Mouse (Mus musculus) liver, embryonic 12.5 days (tissue): Measurements from ENCODE around the gene Ptpro. TPM values are rescaled to one million over a fixed set of nuclear protein-coding genes. Genes with fewer than 3 reads are reported as not detected.

Source experiments
- ATAC-seq: fragments of 200-750 bp; cut with Nextera tagmentation; 2 replicates; pipeline ENCODE4 v1.8.0; 2017; ENCODE audit warnings: moderate number of reproducible peaks, mild to moderate bottlenecking, moderate library complexity
- H3K27ac ChIP-seq: fragments of 300-500 bp; sonication (generic); 2 replicates; pipeline ENCODE4 v1.5.1; 2016; ENCODE audit warnings: mild to moderate bottlenecking
- H3K27me3 ChIP-seq: fragments of 300-500 bp; sonication (generic); replicated peaks from 2 replicates; pipeline ENCODE4 v1.6.1; 2016; ENCODE audit warnings: mild to moderate bottlenecking, moderate library complexity
- H3K36me3 ChIP-seq: fragments of 300-500 bp; sonication (generic); 2 replicates; pipeline ENCODE4 v1.6.1; 2016; ENCODE audit warnings: mild to moderate bottlenecking, moderate library complexity
- H3K4me1 ChIP-seq: fragments of 300-500 bp; sonication (generic); 2 replicates; pipeline ENCODE4 v1.6.1; 2016
- H3K4me2 ChIP-seq: fragments of 300-500 bp; sonication (generic); 2 replicates; pipeline ENCODE4 v1.6.1; 2016; ENCODE audit warnings: mild to moderate bottlenecking, moderate library complexity
- H3K4me3 ChIP-seq: fragments of 300-500 bp; sonication (generic); 2 replicates; pipeline ENCODE4 v1.5.1; 2016; ENCODE audit warnings: mild to moderate bottlenecking, moderate library complexity
- H3K9ac ChIP-seq: fragments of 300-500 bp; sonication (generic); 2 replicates; pipeline ENCODE4 v1.6.1; 2016; ENCODE audit warnings: mild to moderate bottlenecking, moderate library complexity
- H3K9me3 ChIP-seq: fragments of 300-500 bp; sonication (generic); replicated peaks from 2 replicates; pipeline ENCODE4 v1.6.1; 2016; ENCODE audit warnings: mild to moderate bottlenecking, moderate library complexity
- WGBS: fragments of 180-500 bp; shearing (Covaris S2); methylation state at CpG from one replicate; pipeline ENCODE4 v1.1.7; 2016; ENCODE audit not compliant: insufficient replicate concordance; 5-methylcytosine and 5-hydroxymethylcytosine counted together
- polyA plus RNA-seq: library from polyadenylated mRNA; unstranded; fragments of >200 nt; fragmentation: Nextera tagmentation; extraction: Ambion mirVana; gene quantifications from 2 replicates; pipeline ENCODE4 v1.2.1, GENCODE M21; 2016

The Ptpro gene
- polyA plus RNA-seq, 1 experiment from 2014 or later = 0.51 TPM

- WGBS = 72% methylated on average over 7 of the region's 7 CpGs
- Histone ChIP-seq H3K9me3 (no peaks in the 10 kb centered on the region), H3K27ac (no peak overlapping the region), H3K36me3 (no peaks in the 10 kb centered on the region), H3K27me3 (no peaks in the 10 kb centered on the region), H3K9ac (no peak overlapping the region), H3K4me1 (no peaks in the 10 kb centered on the region), H3K4me2 (no peak overlapping the region), H3K4me3 (no peak overlapping the region)
- no peak for ATAC-seq
Observed at GRCm38 (mm10) chr6:137360166-137360565, 108.0 kb downstream of the Ptpro start.

- Histone ChIP-seq H3K4me2 (no peak overlapping the region), H3K4me1 (no peaks in the 10 kb centered on the region), H3K9ac (no peak overlapping the region), H3K4me3 (no peak overlapping the region), H3K9me3 (no peaks in the 10 kb centered on the region), H3K27me3 (no peaks in the 10 kb centered on the region), H3K36me3 (no peaks in the 10 kb centered on the region), H3K27ac (no peak overlapping the region)
- WGBS = 67% methylated on average over 8 of the region's 8 CpGs
- peak; percentile 57 for ATAC-seq
Observed at GRCm38 (mm10) chr6:137362216-137362615, 110.1 kb downstream of the Ptpro start.

GRCm38 (mm10) chr6:137364681-137365080 is 112.6 kb downstream of the Ptpro start:
- ATAC-seq = no peak
- no peaks in the 10 kb centered on the region for H3K27me3 ChIP-seq
- 77% methylated on average over 5 of the region's 5 CpGs for WGBS
- H3K4me2 ChIP-seq = no peak overlapping the region
- no peak overlapping the region for H3K9ac ChIP-seq
- H3K9me3 ChIP-seq = no peaks in the 10 kb centered on the region
- no peak overlapping the region for H3K27ac ChIP-seq
- H3K36me3 ChIP-seq = no peaks in the 10 kb centered on the region
- no peaks in the 10 kb centered on the region for H3K4me1 ChIP-seq
- no peak overlapping the region for H3K4me3 ChIP-seq

GRCm38 (mm10) chr6:137365637-137366036 is 113.5 kb downstream of the Ptpro start:
- no peak overlapping the region for H3K4me2 ChIP-seq
- H3K27ac ChIP-seq = no peak overlapping the region
- H3K4me1 ChIP-seq = no peaks in the 10 kb centered on the region
- H3K4me3 ChIP-seq = no peak overlapping the region
- H3K9me3 ChIP-seq = no peaks in the 10 kb centered on the region
- H3K36me3 ChIP-seq = no peaks in the 10 kb centered on the region
- 58% methylated on average over 2 of the region's 2 CpGs for WGBS
- H3K27me3 ChIP-seq = no peaks in the 10 kb centered on the region
- H3K9ac ChIP-seq = no peak overlapping the region
- ATAC-seq = no peak

GRCm38 (mm10) chr6:137370745-137371144 is 118.6 kb downstream of the Ptpro start:
- WGBS = 65% methylated on average over 8 of the region's 8 CpGs

GRCm38 (mm10) chr6:137371455-137371854 is 119.3 kb downstream of the Ptpro start:
- Histone ChIP-seq H3K27me3 (no peaks in the 10 kb centered on the region), H3K27ac (no peak overlapping the region), H3K9ac (no peak overlapping the region), H3K36me3 (no peaks in the 10 kb centered on the region), H3K4me3 (no peak overlapping the region), H3K4me2 (no peak overlapping the region), H3K4me1 (no peaks in the 10 kb centered on the region), H3K9me3 (no peaks in the 10 kb centered on the region)
- 56% methylated on average over 6 of the region's 6 CpGs for WGBS
- ATAC-seq = no peak

More at GRCm38 (mm10) chr6:137370745-137371144, 118.6 kb downstream of the Ptpro start:
- Histone ChIP-seq H3K9ac (no peak overlapping the region), H3K27me3 (no peaks in the 10 kb centered on the region), H3K4me3 (no peak overlapping the region), H3K9me3 (no peaks in the 10 kb centered on the region), H3K4me1 (no peaks in the 10 kb centered on the region), H3K27ac (no peak overlapping the region), H3K4me2 (no peak overlapping the region), H3K36me3 (no peaks in the 10 kb centered on the region)
- ATAC-seq = no peak

- WGBS = 55% methylated on average over 6 of the region's 6 CpGs
- no peak overlapping the region for H3K27ac ChIP-seq
- ATAC-seq = no peak
- no peaks in the 10 kb centered on the region for H3K36me3 ChIP-seq
- no peak overlapping the region for H3K4me3 ChIP-seq
- H3K4me1 ChIP-seq = no peaks in the 10 kb centered on the region
- H3K27me3 ChIP-seq = no peaks in the 10 kb centered on the region
- no peak overlapping the region for H3K9ac ChIP-seq
- no peaks in the 10 kb centered on the region for H3K9me3 ChIP-seq
- no peak overlapping the region for H3K4me2 ChIP-seq
Observed at GRCm38 (mm10) chr6:137373920-137374319, 121.8 kb downstream of the Ptpro start.

- Histone ChIP-seq H3K27me3 (no peaks in the 10 kb centered on the region), H3K4me2 (no peak overlapping the region), H3K36me3 (no peaks in the 10 kb centered on the region), H3K4me1 (no peaks in the 10 kb centered on the region), H3K27ac (no peak overlapping the region), H3K4me3 (no peak overlapping the region), H3K9ac (no peak overlapping the region), H3K9me3 (no peaks in the 10 kb centered on the region)
- no peak for ATAC-seq
- 51% methylated on average over 9 of the region's 9 CpGs for WGBS
Observed at GRCm38 (mm10) chr6:137382546-137382945, 130.4 kb downstream of the Ptpro start.

GRCm38 (mm10) chr6:137386344-137386743 is 134.2 kb downstream of the Ptpro start:
- WGBS = 63% methylated on average over 4 of the region's 4 CpGs
- Histone ChIP-seq H3K4me1 (no peaks in the 10 kb centered on the region), H3K27me3 (no peaks in the 10 kb centered on the region), H3K9me3 (no peaks in the 10 kb centered on the region), H3K9ac (no peak overlapping the region), H3K4me2 (no peak overlapping the region), H3K36me3 (no peaks in the 10 kb centered on the region), H3K27ac (no peak overlapping the region), H3K4me3 (no peak overlapping the region)
- no peak for ATAC-seq

GRCm38 (mm10) chr6:137386935-137387334 is 134.8 kb downstream of the Ptpro start:
- Histone ChIP-seq H3K4me3 (no peak overlapping the region), H3K4me1 (no peaks in the 10 kb centered on the region), H3K4me2 (no peak overlapping the region), H3K27me3 (no peaks in the 10 kb centered on the region), H3K9ac (no peak overlapping the region), H3K9me3 (no peaks in the 10 kb centered on the region), H3K27ac (no peak overlapping the region), H3K36me3 (no peaks in the 10 kb centered on the region)
- 39% methylated on average over 3 of the region's 4 CpGs for WGBS
- peak; percentile 68; the same call in 1 of the 2 replicates for ATAC-seq

GRCm38 (mm10) chr6:137395075-137395474 is 143.0 kb downstream of the Ptpro start:
- H3K27ac ChIP-seq = no peak overlapping the region
- H3K4me3 ChIP-seq = no peak overlapping the region
- H3K4me2 ChIP-seq = no peak overlapping the region
- H3K27me3 ChIP-seq = no peaks in the 10 kb centered on the region
- H3K9me3 ChIP-seq = no peaks in the 10 kb centered on the region
- H3K4me1 ChIP-seq = no peaks in the 10 kb centered on the region
- WGBS = 62% methylated on average over 7 of the region's 7 CpGs
- H3K9ac ChIP-seq = no peak overlapping the region
- no peaks in the 10 kb centered on the region for H3K36me3 ChIP-seq
- no peak for ATAC-seq

- ATAC-seq = no peak
- H3K4me2 ChIP-seq = no peak overlapping the region
- H3K27ac ChIP-seq = no peak overlapping the region
- H3K27me3 ChIP-seq = no peaks in the 10 kb centered on the region
- 50% methylated on average over 4 of the region's 4 CpGs for WGBS
- no peak overlapping the region for H3K9ac ChIP-seq
- H3K4me3 ChIP-seq = no peak overlapping the region
- no peaks in the 10 kb centered on the region for H3K4me1 ChIP-seq
- H3K36me3 ChIP-seq = no peaks in the 10 kb centered on the region
- H3K9me3 ChIP-seq = no peaks in the 10 kb centered on the region
Observed at GRCm38 (mm10) chr6:137396106-137396793, 144.1 kb downstream of the Ptpro start.

- H3K4me1 ChIP-seq = no peaks in the 10 kb centered on the region
- no peak overlapping the region for H3K4me2 ChIP-seq
- H3K4me3 ChIP-seq = no peak overlapping the region
- H3K36me3 ChIP-seq = no peaks in the 10 kb centered on the region
- no peaks in the 10 kb centered on the region for H3K9me3 ChIP-seq
- no peaks in the 10 kb centered on the region for H3K27me3 ChIP-seq
- no peak for ATAC-seq
- no peak overlapping the region for H3K9ac ChIP-seq
- H3K27ac ChIP-seq = no peak overlapping the region
- 67% methylated on average over 2 of the region's 2 CpGs for WGBS
Observed at GRCm38 (mm10) chr6:137397358-137397757, 145.2 kb downstream of the Ptpro start.
